Mouse (Mus musculus): ENCODE results near the gene Ttc23l.
"Not testable (repeated sequence)": the region's sequence is repeated elsewhere in the genome, so short reads cannot be mapped to it uniquely, and the experiment has no call there.

Ttc23l gene

DNA sequence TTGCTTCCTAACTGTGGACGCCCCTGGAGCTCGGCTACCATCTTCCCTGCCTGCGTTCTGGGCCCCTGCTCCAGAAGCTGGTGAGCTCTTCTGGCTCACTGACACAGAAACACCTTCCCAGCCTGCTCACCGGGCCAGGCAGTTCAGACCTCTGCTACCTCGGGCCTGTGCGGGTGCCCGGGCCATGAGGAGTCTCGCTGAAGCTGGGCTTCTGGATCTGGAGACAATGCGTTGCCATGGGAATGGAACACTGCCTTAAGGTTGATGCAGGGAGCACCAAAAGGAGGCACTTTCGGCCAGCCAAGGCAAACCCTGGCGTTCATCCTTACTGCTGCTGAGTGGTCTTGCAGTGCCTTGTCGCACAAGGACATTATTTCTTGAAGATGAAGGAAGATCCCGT is at the start of gene Ttc23l:
TSS of gene Ttc23l (minus strand) at position 204 of the 400 bp plus-strand sequence.
- no peak for DNase-seq

DNA sequence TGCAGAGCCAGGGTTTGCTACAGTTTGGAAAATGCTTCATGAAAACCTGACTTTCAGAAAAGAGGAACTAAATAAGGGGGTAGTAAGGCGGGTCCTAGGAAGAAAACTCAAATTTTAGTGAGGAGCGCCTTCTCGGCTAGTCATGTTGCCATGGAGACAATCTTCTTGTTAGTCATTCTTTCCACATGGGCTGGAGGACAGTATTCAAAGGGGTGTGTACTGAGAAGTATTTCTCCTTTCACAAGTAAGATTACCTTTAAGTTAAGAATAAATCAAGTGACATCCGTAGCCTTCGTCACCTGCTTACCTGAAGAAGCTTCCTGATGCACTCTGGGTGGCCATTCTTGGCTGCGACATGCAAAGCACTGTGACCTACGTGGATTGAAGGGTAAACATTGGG is 40.9 kb upstream of the Ttc23l start:
- no peak for DNase-seq

DNA sequence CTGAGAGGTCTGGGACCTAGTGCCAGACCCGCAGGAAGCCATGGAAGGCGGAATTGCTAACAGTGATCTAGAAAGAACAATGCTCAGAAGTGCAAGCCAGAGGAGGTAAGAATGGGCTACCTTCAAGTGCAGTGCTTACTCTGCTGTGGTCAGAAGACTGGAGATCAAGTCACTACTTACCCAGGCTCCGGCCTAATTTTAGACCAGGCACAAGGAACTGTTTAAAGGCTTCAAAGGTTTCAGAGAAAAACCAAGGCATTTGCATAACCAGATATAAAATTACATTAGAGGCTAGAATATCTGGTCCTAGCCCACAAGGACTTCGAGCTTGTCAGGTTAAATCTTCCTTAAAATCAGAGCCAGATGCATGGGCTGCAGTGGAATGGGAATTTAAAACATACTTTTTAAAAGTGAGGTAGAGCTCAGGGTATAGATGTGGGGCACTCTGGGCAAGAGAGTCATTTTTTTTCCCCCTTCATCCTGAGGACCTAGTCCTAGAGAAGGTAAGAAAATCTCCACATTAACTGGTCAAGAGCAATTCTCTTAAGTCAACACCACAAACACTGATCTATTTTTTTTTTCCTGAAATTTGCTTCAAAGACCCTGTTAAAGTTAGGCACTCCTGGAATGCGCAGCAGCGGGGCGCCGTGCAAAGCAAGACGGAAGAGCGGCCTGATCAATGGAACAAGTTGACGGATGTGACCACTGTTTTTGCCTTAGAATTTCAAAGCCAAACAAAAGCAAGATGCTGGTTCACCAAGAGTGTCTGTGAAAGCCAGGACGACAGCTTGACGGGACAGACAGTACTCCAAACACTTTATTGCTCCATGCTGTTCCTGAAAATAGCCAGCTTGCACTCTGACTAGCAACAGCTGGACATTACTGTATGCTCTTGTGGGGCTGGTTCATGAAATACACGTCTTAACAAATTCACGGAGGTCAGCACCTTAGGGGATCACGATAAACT is 40.1 kb upstream of the Ttc23l start:
- peak; percentile 58 for DNase-seq

DNA sequence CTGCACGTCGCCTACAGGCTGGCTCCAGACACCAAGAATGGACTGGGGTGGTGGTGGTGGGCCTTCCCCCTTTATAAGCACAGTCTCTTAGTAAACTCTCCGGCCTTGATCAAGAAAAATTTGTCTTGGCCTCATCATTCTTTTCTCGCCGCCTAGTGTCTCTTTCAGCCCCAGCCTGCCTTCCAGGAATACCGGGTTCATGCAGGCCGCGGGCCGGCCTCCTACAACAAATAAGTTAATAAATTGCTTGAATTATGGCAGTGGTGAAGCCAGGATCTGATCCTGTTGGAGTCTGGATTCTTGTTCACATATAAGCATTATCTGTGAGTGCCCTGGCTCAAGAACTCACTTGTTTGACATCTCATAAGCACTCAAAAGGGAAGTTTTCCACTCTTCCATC is 38.4 kb upstream of the Ttc23l start:
- peak; percentile 29 for DNase-seq

DNA sequence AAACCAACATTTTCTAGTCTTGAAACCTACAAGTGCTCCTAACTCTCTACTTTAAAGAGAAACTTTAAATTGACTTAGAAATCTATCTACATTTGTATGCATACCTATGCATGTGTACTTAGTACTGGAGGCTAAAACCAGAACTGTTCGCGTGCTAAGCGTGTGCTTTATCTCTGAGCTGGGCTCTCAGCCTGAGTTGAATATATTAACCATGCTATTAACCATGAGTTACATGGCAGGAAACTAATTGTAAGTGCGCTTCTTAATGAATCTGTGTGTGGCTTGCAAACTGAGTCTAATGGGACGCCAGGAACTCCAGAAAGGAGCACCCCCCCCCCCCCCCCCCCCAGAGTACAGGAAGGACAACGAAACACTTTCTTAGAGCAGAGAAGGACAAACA is 36.9 kb upstream of the Ttc23l start:
- no peak for DNase-seq

DNA sequence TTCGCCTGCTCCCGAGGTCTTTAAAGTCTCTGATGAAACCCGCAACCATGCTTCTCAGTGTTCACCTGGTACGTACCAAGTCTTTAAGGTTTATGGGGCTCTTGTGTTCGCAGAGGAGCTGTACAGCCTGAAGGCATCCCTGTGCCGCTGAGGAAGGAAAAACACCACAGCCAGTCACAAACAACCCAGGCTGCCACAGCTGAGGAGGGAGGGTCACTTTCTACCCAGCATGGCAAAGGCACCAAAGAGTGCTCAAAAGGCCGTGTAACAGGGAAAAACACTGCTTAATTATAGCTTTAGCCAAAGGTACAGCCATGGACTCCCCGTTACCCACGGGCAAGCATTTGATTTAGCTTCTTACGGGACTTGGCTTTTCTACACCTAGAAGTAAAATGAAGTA is 36.4 kb upstream of the Ttc23l start:
- no peak for DNase-seq

DNA sequence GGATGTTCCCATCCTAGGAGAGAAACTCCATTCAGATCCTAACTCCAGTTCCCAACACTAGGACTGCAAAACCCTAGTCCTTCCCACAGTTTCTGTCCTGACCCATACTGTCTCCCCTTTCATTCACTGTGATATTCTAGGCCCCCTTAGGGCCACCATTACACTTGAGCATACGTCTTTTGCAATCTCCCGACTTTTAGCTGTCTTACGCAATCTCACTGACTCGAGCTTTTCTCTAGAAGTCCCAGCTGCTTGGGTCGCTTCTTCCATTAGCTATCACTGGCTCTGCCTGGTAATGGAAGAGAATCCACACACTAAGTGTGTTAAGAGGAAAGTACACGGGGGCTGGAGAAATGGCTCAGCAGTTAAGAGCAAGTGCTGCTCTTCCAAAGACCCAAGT is 34.6 kb upstream of the Ttc23l start:
- DNase-seq = no peak

DNA sequence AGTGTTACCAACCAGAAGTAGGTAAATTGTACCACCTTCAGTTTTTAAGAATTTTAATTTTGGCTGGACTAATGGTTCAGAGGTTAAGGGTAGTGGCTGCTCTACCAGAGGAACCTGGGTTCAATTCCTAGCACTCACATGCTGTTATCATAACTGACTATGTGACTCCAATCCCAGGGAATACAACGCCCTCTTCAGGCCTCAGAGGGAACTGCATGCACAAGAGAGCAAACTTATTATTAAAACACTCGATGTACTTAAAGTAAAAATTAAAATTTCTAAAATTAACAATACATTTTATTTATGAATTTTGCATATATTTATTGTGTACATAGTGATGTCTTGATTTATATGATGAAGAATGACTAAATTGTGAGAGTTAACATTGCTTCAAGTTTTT is 28.1 kb upstream of the Ttc23l start:
- no peak for DNase-seq

DNA sequence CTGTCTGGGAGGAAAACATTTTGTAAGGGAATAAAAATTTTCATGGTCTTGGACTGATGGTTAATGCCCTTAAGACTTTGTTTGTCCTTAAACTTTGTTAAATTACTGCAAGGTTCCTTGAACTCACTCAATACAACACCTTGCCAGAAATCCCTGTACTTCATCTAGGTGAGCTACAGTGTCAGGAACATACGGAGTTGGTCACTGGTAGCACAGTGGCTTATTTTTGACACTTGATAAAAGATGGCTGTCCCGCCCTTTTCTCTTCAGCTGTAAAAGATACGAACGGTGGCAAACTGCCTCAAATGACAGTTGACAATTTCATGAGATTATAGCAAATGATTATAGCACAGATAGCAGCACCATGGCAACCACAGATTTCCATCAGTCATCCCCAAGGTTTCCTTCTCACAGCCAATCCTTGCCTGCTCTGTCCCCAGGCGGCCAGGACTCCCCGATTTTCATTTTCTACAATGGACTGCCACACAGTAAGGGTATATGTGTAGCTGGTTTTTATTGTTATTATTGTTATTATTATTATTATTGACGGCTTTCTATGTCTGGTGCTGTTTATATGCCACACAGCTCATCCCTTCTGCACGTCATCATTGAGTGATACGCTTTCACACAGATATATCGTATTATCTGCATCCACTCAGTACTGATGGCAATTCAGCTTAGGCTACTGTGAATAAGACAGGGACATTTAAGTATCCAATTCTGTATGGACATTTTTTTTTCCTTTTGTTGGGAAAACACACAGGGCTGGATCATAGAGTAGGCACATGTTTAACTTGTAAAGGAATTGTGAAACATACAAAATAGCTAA is 26.1 kb upstream of the Ttc23l start:
- DNase-seq = no peak

DNA sequence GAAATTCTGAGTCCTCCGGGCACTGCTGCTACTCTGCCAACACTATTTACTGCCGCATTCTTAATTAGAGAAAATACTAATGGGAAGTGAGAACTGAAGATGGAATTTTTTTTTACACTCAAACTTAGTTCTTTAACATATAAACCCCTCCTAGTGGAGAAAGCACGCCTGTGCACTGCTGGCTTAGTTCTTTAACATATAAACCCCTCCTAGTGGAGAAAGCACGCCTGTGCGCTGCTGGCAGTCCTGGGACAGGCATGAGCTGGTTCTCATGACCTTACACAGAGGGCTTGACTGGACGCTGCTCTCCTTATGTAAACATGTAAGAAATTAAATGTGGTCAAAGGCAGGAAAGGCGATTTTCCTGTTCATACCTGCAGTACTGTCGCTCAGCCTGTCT is 24.9 kb upstream of the Ttc23l start:
- peak; percentile 87 for DNase-seq

DNA sequence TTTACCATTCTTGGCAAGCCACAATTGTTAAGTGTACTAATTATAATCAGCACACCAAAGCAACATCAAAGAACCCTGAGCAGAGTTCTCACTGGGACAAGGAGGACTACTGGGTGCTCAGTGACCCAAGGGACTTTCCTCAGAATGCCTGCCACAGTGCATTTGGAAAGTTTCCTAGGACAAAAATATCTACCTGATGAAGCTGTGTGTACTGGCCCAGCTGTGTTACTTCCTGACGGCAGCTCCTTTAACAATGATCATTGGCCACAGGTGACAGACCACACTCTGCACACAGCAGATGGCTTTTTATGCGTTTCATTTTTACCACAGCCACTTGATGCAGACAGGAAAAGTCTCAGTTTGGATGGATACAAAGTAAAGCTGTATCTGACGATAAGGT is 20.7 kb upstream of the Ttc23l start:
- DNase-seq = no peak

DNA sequence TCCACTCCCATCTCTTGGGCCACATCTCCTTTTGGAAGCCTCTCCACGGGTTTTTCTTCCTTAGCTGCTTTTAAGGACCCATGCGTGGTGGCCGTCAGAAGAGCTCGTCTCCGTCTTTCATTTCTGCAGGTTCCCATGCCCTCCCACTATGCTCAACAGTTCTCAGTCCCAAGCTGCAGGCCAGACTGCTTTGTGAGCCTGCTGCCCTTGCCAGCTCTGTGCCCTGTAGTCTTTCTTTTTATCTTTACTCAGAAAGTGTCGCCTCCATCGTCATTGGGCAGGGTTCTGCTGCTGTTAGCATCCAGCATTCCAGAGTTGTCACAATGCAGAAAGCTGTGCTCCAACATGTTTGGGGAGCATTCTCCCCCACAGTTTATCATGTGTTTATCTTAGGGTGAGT is 8.0 kb upstream of the Ttc23l start:
- DNase-seq = no peak

DNA sequence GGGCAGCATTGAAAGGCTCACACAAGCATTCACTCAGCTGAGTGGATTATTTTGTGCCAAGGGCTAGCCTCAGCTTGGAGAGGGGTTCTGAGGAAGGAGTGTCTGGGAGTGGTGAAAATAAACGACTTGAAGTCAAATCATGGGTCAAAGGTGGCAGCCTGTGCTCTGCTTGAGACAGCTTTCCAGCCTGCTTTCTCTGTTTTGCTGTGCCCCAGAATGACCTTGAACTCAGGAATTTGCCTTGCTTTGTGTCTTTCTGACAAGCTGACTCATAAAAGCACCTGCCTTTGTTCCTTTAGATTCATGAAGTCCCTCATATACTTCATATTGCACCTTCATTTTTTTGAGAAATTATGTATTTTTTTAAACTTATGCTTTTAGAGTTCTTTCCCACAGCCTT is 5.7 kb upstream of the Ttc23l start:
- DNase-seq = no peak

DNA sequence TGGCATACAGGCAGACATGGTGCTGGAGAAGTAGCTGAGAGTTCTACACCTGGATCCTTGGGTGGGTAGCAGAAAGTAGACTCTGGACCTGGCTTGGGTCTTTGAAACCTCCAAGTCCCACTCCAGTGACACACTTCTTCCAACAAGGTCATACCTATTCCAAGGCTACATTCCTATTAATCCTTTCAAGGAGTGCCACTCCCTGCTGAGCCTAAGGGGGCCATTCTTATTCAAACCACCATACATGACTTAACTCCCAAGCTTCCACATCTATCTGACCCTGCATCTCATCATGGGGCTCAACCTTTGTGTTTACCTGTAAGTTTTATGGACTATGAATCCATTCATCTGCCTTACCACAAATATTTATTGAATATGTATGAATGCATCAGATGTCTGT is 3.8 kb upstream of the Ttc23l start:
- DNase-seq = no peak

DNA sequence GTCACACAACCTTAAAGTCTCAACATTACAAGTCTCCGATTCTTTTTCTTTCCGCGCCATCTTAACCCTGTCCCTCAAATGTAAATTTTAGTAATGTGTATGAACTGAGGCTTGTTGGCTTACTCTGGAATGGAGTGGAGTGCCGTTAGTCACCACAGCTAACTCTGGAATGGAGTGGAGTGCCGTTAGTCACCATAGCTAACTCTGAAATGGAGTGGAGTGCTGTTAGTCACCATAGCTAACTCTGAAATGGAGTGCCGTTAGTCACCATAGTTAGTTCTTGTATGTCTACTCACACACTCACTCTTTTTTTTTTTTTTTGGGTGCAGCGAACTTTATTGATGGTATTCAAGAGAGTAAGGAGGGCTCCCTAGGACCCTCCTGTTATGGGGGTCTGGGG is 1.5 kb upstream of the Ttc23l start:
- no peak for DNase-seq

DNA sequence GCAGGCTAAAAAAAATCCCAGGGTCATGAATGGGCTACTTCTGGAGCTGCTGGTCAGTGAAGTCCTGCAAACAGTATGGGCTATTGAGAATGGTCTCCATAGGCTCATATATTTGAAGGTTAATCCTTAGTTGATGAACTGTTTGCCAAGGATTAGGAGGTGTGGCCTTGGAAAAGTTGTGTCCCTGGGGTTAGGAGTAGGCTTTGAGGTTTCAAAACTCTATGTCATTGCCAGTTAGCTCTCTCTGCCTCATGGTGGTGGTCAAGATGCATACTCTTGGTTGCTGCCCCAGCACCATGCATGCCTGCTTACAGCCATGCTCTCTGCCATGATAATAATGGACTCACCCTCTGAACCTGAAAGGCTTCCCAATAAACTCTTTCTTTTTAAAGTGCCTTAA is 4.1 kb downstream of the Ttc23l start:
- no peak for DNase-seq

DNA sequence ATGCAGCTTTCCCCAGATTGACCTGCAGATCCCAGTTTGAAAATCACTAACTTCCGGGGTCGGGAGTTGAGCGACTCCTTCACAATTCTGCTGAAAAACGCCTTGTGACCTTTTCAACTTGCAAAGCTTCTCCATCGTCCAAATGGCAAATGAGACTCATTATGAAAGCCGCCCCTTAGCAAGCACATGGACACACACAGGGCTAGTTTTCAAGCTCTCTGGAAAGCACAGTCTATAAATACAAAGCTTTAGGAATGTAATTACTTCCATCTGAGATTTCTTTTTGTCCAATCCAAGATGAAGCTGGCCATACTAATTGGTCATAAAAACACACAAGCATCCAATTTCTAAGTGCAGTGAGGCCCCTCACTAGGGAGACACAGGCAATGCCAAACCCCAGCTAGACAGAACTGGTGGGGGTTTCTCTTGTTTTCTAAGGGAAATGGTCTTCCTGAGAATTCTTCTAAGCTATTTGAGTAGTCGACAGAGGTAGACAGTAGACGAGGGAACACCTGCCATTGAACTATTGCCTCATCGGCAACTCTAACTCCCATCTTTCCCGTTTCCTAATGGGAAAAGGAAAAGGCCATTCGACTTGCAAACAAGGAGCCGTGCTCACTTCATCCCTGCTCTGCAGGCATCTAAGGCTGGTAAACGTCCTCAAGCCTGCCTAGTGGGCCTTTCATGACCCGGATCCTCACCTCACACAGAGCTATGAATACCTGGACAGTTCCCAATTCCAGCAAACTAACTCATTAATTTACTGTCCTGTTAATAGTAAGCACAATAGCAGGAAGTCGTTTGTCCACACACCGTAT is 18.0 kb downstream of the Ttc23l start:
- DNase-seq = peak; percentile 21

DNA sequence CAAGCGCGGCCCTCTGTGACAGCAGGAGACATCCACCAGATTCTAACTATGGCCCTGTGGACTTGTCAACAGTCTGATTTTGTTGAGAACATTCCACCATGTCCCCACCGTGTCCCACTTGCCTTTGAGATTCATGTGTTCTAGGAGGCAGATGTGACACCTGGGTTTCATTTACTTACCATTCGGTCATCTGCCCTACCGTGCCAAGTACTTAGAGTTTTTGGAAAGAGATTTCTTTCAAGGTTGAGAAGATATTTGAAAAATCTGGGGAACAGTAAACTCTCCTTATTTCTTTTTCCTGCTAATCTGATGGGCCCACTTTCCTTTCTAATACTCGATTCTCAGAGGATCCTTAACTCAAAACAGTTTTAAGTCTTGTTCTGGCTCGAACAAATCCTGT is 22.5 kb downstream of the Ttc23l start:
- DNase-seq = no peak

DNA sequence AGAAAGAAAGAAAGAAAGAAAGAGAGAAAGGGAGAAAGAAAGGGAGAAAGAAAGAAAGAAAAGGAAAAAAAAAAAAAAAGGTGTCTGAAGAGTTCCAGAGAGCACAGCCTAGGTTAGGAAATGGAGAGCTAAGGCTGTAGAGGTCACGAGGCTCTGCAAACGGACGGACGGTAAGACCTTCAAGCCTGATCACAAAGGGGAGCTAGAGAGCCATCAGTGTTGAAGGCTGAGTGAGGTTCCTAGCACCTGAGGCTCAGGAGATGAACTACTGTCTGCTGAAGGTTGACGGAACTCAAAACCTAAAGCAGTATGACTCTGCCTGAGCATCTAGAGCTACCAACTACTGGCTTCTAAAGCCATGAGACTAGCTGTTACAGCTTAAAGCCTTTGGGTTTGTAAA is 23.9 kb downstream of the Ttc23l start:
- no peak for DNase-seq

DNA sequence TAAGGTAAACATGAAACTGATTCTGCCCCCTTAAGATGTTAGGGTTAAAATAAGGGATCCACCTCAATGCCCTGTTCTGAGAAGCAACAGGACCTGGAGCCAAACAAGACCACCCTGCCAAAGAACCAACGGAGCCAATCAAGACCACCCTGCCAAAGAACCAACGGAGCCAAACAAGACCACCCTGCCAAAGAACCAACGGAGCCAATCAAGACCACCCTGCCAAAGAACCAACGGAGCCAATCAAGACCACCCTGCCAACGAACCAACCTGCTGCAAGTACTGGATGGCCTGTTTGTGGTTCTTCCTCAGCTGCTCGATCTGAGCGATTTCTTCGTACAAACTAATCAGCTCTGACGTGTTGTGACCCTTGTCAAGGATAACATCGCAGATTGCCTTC is 25.1 kb downstream of the Ttc23l start:
- DNase-seq = not testable (repeated sequence)

DNA sequence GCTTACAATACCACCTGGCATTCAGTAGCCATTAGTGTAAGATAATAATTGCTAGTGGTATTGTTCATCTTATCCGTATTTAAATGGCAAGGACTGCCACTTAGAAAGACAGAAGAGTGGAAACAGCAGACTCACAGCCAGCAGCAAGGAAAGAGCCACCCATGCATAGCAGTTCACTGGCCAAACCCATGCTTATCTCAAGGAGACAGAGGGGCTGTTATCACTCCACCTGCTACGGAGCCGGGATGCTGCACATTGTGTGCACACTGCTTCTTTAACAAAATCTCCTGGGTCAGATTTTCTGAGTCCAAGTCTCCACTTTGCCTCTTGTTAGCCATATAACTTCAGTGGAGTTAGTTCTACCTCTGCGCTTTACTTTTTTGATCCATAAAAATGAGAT is 27.1 kb downstream of the Ttc23l start:
- no peak for DNase-seq

DNA sequence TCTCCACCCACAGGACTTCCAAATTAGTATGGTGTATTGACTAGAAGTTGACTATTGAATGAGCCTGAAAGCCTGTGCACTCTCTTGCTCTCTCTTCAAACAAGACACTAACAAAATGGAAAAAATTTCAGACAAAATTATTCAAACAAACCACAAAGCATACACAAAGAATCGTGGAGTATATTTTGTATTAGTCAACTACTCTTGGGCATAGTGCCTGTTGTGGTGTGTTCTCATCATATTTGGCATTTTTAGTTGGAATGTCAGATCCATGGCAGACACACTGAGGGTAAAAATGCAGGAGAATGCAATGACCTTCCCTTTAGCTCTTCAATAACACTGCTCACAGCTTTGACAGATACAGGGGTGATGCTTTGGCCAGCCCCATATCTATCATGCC is 32.6 kb downstream of the Ttc23l start:
- no peak for DNase-seq

DNA sequence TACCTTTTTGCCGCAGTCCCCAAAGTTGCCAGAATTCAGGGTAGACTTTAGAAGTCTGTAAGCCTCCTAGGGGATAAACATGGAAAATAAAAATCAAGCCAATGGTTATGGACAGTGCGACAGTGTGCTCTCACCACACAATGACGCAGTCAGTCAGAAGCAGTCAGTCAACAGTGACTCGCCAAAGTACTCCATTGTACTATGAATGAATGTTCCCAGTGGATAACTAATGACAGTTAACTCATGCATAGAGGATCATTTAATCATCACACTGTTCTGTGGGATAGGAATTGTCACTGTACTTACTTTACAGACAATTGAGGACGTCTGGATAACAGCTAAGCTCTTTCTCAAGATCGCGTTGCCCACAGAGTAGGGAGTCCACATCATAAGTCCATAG is 43.3 kb downstream of the Ttc23l start:
- DNase-seq = no peak

Measured in kidney, postnatal 10 days (tissue).